ENCODE assay signal across 8 mouse cellular contexts in the genomic region with DNA sequence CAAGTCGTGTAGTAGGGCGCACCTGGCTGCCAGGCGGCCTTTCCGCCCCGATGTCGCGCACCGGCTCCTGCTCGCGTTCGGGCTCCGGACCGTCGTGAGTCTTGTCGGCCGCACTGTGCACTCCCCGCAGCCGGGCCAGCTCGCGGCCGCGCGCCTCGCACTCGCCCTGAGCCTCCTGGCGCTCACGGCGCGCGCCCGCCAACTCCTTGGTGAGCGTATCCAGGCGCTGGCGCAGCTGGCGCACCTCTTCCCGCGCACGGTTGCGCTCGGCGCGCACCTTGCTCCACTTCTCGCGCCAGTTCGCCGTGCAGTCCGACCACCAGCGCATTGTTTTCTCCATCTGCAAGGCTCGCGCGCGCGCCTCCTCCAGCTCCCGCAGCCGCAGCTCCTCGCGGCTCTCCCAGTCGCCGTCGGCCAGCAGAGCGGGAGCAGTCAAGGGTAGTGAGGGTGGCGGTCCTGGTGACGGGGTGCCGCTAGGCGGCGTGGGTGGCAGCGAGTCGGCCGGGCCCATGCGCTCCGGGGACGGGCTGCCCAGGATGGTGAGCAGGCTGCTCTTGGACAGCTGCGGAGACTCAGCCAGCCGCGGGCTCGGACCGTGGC. TPM values are rescaled to one million over a fixed set of nuclear protein-coding genes. Genes with fewer than 3 reads are reported as not detected.
DNase-seq lines count a peak whose midpoint lies in the region; ATAC-seq and TF ChIP-seq lines count a peak whose summit lies in the region.

No protein-coding gene starts in this region.

- TF ChIP-seq POLR2A in heart, adult 2 months (IDR thresholded peaks at IDR 0.05; ENCODE audit: insufficient read depth, low read depth, low read length), result no peak

- H3K9me3 ChIP-seq in kidney, embryonic 16.5 days (ENCODE audit: low read length), result no peaks in the 10 kb centered on the region
- H3K9me3 ChIP-seq in liver, embryonic 14.5 days (ENCODE audit: control insufficient read depth, low read length), result no peaks in the 10 kb centered on the region
- H3K9me3 ChIP-seq in neural tube, embryonic 13.5 days, result no peaks in the 10 kb centered on the region

- H3K4me1 ChIP-seq in heart, adult 2 months (ENCODE audit: control insufficient read depth, insufficient read depth, low read length), result peaks cover 10% of the 10 kb centered on the region
- peaks cover 40% of the 10 kb centered on the region for H3K4me1 ChIP-seq in kidney, embryonic 16.5 days (ENCODE audit: insufficient read depth, low read length)
- H3K4me1 ChIP-seq in liver, embryonic 14.5 days (replicated peaks; ENCODE audit: control insufficient read depth in 2 of 2, insufficient read depth in 2 of 2, low read length in 1 of 2), result peaks cover 3 to 17% of the 10 kb centered on the region in 2 experiments
- peaks cover 51% of the 10 kb centered on the region for H3K4me1 ChIP-seq in neural tube, embryonic 13.5 days (replicated peaks)

- H3K27me3 ChIP-seq in heart, adult 2 months (ENCODE audit: control insufficient read depth, insufficient read depth, low read length), result no peaks in the 10 kb centered on the region
- H3K27me3 ChIP-seq in kidney, embryonic 16.5 days (ENCODE audit: insufficient read depth, low read length), result 0 out of 2 replicates have a peak, but pooled peaks cover 6% of the 10 kb centered on the region
- H3K27me3 ChIP-seq in liver, embryonic 14.5 days (ENCODE audit: control insufficient read depth, insufficient read depth, low read length), result peaks cover 6% of the 10 kb centered on the region; the same call in 1 of the 2 replicates
- peaks cover 52% of the 10 kb centered on the region for H3K27me3 ChIP-seq in neural tube, embryonic 13.5 days

- H3K79me2 ChIP-seq in heart, adult 2 months (replicated peaks; ENCODE audit: control insufficient read depth, insufficient read depth, low read length), result no peaks in the 10 kb centered on the region

- TF ChIP-seq CTCF in heart, adult 2 months (IDR thresholded peaks at IDR 0.05), result peak; percentile 69
- peak; percentile 79 for TF ChIP-seq CTCF in liver, embryonic 14.5 days (IDR thresholded peaks at IDR 0.05; ENCODE audit: low read depth)

- 52% methylated on average over 76 of the region's 77 CpGs for WGBS in heart, adult 2 months
- WGBS in kidney, embryonic 16.5 days, result 11% methylated on average over 70 of the region's 77 CpGs
- 36% methylated on average over 77 of the region's 77 CpGs for WGBS in liver, embryonic 14.5 days (ENCODE audit: insufficient replicate concordance)
- 3% methylated on average over 77 of the region's 77 CpGs for WGBS in neural tube, embryonic 13.5 days

- DNase-seq in heart, adult 2 months, result peak; percentile 56 to 57
- no peak for DNase-seq in heart, postnatal 25 days (ENCODE audit: low spot score)
- DNase-seq in embryo, embryonic 10 days (ENCODE audit: low spot score), result peak; percentile 87
- DNase-seq in gastrocnemius, postnatal 4 days (ENCODE audit: low spot score in 2 of 2), result peak; percentile 52 to 70
- no peak for DNase-seq in liver, embryonic 14.5 days (ENCODE audit: low read depth in 3 of 3, low spot score in 3 of 3)
- DNase-seq in urinary bladder, postnatal 4 days (ENCODE audit: low spot score in 2 of 2), result peak; percentile 60 to 71

- H3K4me2 ChIP-seq in kidney, embryonic 16.5 days (replicated peaks; ENCODE audit: low read depth, low read length), result peak overlapping the region; percentile 73
- H3K4me2 ChIP-seq in liver, embryonic 14.5 days (ENCODE audit: low read depth), result peak overlapping the region; percentile 42
- peak overlapping the region; percentile 76 for H3K4me2 ChIP-seq in neural tube, embryonic 13.5 days

- peak; percentile 40; the same call in 1 of the 2 replicates for ATAC-seq in kidney, embryonic 16.5 days (ENCODE audit: low FRiP score, low TSS enrichment)
- ATAC-seq in liver, embryonic 14.5 days (ENCODE audit: insufficient read depth), result no peak
- ATAC-seq in neural tube, embryonic 13.5 days (ENCODE audit: low read depth), result peak; percentile 62

- H3K36me3 ChIP-seq in heart, adult 2 months (ENCODE audit: control insufficient read depth, insufficient read depth, low read length), result no peaks in the 10 kb centered on the region
- peaks cover 12% of the 10 kb centered on the region; the same call in 1 of the 2 replicates for H3K36me3 ChIP-seq in kidney, embryonic 16.5 days (ENCODE audit: insufficient read depth, low read length)
- H3K36me3 ChIP-seq in liver, embryonic 14.5 days (replicated peaks; ENCODE audit: control insufficient read depth, insufficient read depth, low read depth), result no peaks in the 10 kb centered on the region
- no peaks in the 10 kb centered on the region for H3K36me3 ChIP-seq in neural tube, embryonic 13.5 days

- intact Hi-C loops in heart, adult 2 months (cut with DNase I), result no loop called here
- intact Hi-C loops in heart, postnatal 25 days (cut with DNase I), result no loop called here

- H3K9ac ChIP-seq in heart, adult 2 months (ENCODE audit: low read depth, low read length), result 0 out of 2 replicates have a peak overlapping the region, but pooled peaks have one; percentile 4
- H3K9ac ChIP-seq in kidney, embryonic 16.5 days (replicated peaks; ENCODE audit: low read length), result peak overlapping the region; percentile 54
- no peak overlapping the region for H3K9ac ChIP-seq in liver, embryonic 14.5 days (replicated peaks)
- peak overlapping the region; percentile 66 for H3K9ac ChIP-seq in neural tube, embryonic 13.5 days

- H3K4me3 ChIP-seq in heart, adult 2 months, result 0 out of 2 replicates have a peak overlapping the region, but pooled peaks have one; percentile 23
- H3K4me3 ChIP-seq in kidney, embryonic 16.5 days (ENCODE audit: low read length), result peak overlapping the region; percentile 46
- H3K4me3 ChIP-seq in liver, embryonic 14.5 days (ENCODE audit: insufficient read depth in 1 of 2, low read depth in 2 of 2, low read length in 2 of 2), result peak overlapping the region in 1 of 2 experiments; percentile 12; a peak in 1 of 4 replicates
- H3K4me3 ChIP-seq in neural tube, embryonic 13.5 days, result peak overlapping the region; percentile 48

- no peak for TF ChIP-seq EP300 in heart, adult 2 months (IDR thresholded peaks at IDR 0.05; ENCODE audit: insufficient read depth, low read depth, low read length)
- TF ChIP-seq EP300 in liver, embryonic 14.5 days (IDR thresholded peaks at IDR 0.05; ENCODE audit: low read depth), result no peak

- no peak overlapping the region for H3K27ac ChIP-seq in heart, adult 2 months
- no peak overlapping the region for H3K27ac ChIP-seq in kidney, embryonic 16.5 days (ENCODE audit: low read length)
- H3K27ac ChIP-seq in liver, embryonic 14.5 days, result no peak overlapping the region
- H3K27ac ChIP-seq in neural tube, embryonic 13.5 days (replicated peaks), result no peak overlapping the region

RNA-seq across cellular contexts. Expression of gene Ccdc102a, which starts 4.7 kb away (rescaled TPM):
- total RNA-seq in heart, adult 2 months (2021), result 1 to 10 TPM; 5.0 to 5.7 TPM
- polyA plus RNA-seq in heart, adult 2 months (2012; rRNA removed), result 5.2 and 6.4 TPM in 2 replicates
- total RNA-seq in heart, postnatal 25 days (2021), result 1 to 10 TPM; 6.3 to 7.2 TPM
- 10 to 100 TPM; 23.9 to 24.5 TPM for total RNA-seq in gastrocnemius, postnatal 4 days (2021)
- 20.1 and 21.0 TPM in 2 replicates for polyA plus RNA-seq in kidney, embryonic 16.5 days (2015; fragmentation: Nextera tagmentation; extraction: Ambion mirVana)
- polyA plus RNA-seq in liver, embryonic 14.5 days (2012; rRNA removed), result 2.2 and 2.6 TPM in 2 replicates
- polyA plus RNA-seq in liver, embryonic 14.5 days (2014; fragmentation: Nextera tagmentation; extraction: Ambion mirVana), result 2.7 and 2.8 TPM in 2 replicates
- polyA plus RNA-seq in neural tube, embryonic 13.5 days (2015; fragmentation: Nextera tagmentation; extraction: Ambion mirVana), result 8.1 and 10.1 TPM in 2 replicates

RNA-seq across cellular contexts. Expression of gene Adgrg5, which starts 10.3 kb away (rescaled TPM):
- total RNA-seq in heart, adult 2 months (2021), result under 1 TPM; 0.08 to 0.27 TPM
- polyA plus RNA-seq in heart, adult 2 months (2012; rRNA removed), result 0.62 and 0.97 TPM in 2 replicates
- total RNA-seq in heart, postnatal 25 days (2021), result under 1 TPM; 0.29 to 0.34 TPM
- under 1 TPM; 0.15 to 0.18 TPM for total RNA-seq in gastrocnemius, postnatal 4 days (2021)
- 0.05 and 0.08 TPM in 2 replicates for polyA plus RNA-seq in kidney, embryonic 16.5 days (2015; fragmentation: Nextera tagmentation; extraction: Ambion mirVana)
- polyA plus RNA-seq in liver, embryonic 14.5 days (2012; rRNA removed), result 0.45 and 0.54 TPM in 2 replicates
- 0.14 and 0.67 TPM in 2 replicates for polyA plus RNA-seq in liver, embryonic 14.5 days (2014; fragmentation: Nextera tagmentation; extraction: Ambion mirVana)
- 0.07 and 0.48 TPM in 2 replicates for polyA plus RNA-seq in neural tube, embryonic 13.5 days (2015; fragmentation: Nextera tagmentation; extraction: Ambion mirVana)

RNA-seq across cellular contexts. Expression of gene Dok4, which starts 37.0 kb away (rescaled TPM):
- 10 to 100 TPM; 13.7 to 14.8 TPM for total RNA-seq in heart, adult 2 months (2021)
- 23.0 and 36.2 TPM in 2 replicates for polyA plus RNA-seq in heart, adult 2 months (2012; rRNA removed)
- total RNA-seq in heart, postnatal 25 days (2021), result 10 to 100 TPM; 17.5 to 21.4 TPM
- total RNA-seq in gastrocnemius, postnatal 4 days (2021), result 10 to 100 TPM; 15.7 to 15.9 TPM
- polyA plus RNA-seq in kidney, embryonic 16.5 days (2015; fragmentation: Nextera tagmentation; extraction: Ambion mirVana), result 34.8 and 39.3 TPM in 2 replicates
- polyA plus RNA-seq in liver, embryonic 14.5 days (2012; rRNA removed), result 10.3 and 11.1 TPM in 2 replicates
- polyA plus RNA-seq in liver, embryonic 14.5 days (2014; fragmentation: Nextera tagmentation; extraction: Ambion mirVana), result 7.2 and 9.6 TPM in 2 replicates
- polyA plus RNA-seq in neural tube, embryonic 13.5 days (2015; fragmentation: Nextera tagmentation; extraction: Ambion mirVana), result 80.2 and 103 TPM in 2 replicates

RNA-seq across cellular contexts. Expression of gene Polr2c, which starts 55.9 kb away (rescaled TPM):
- 10 to 100 TPM; 55.9 to 69.5 TPM for total RNA-seq in heart, adult 2 months (2021)
- polyA plus RNA-seq in heart, adult 2 months (2012; rRNA removed), result 142 and 198 TPM in 2 replicates
- total RNA-seq in heart, postnatal 25 days (2021), result 10 to 100 TPM; 57.5 to 64.3 TPM
- 10 to 100 TPM; 48.8 to 54.0 TPM for total RNA-seq in gastrocnemius, postnatal 4 days (2021)
- polyA plus RNA-seq in kidney, embryonic 16.5 days (2015; fragmentation: Nextera tagmentation; extraction: Ambion mirVana), result 157 and 179 TPM in 2 replicates
- polyA plus RNA-seq in liver, embryonic 14.5 days (2012; rRNA removed), result 51.6 and 54.4 TPM in 2 replicates
- polyA plus RNA-seq in liver, embryonic 14.5 days (2014; fragmentation: Nextera tagmentation; extraction: Ambion mirVana), result 73.5 and 82.2 TPM in 2 replicates
- 116 and 125 TPM in 2 replicates for polyA plus RNA-seq in neural tube, embryonic 13.5 days (2015; fragmentation: Nextera tagmentation; extraction: Ambion mirVana)

Comparison
In these comparisons a context has a peak if more than half of its experiments do, and no peak if none do; other contexts are left out.
1. DNase-seq: peak in heart, adult 2 months (2 of 2), embryo, embryonic 10 days (single experiment), gastrocnemius, postnatal 4 days (2 of 2) and urinary bladder, postnatal 4 days (2 of 2); none in heart, postnatal 25 days (single experiment) and liver, embryonic 14.5 days (0 of 3).
2. Peak in every context shown above with its lines, with median percentiles within 50 percentile points of each other: H3K4me2 ChIP-seq.